In the genomic region with DNA sequence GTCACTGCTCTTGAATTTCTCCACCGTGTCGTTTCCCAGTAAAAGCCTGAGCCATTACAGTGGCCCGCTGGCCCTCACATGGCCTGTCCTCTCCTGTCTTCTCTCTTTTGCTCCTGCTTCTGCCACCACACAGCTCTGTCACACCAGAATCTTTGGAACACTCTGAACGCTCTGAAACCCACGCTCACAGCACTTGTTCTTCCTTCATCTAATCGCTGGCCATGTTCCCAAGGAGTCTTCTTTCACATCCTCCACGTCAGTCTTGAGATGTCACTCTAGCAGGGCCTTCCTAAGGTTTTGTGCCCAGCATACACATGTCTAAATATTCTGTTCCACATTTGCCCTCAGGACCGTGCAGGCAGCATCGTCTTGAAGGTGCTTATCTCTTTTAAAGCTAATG, we compare ENCODE assay signal across 15 mouse cellular contexts. TPM values are rescaled to one million over a fixed set of nuclear protein-coding genes. Genes with fewer than 3 reads are reported as not detected.
"Had no signal": no experiment of that assay in that cellular context is flagged by ENCODE, and none has a peak within 500 bp of the region (broad histone marks: within the 10 kb centered on the region; RNA-seq: fewer than 3 reads in every experiment).

No protein-coding gene starts in this region.

- ATAC-seq: intestine, postnatal 0 days; midbrain, embryonic 15.5 days had no signal

- DNase-seq: kidney, adult 2 months; kidney, postnatal 25 days; liver, embryonic 13.5 days; lung, adult 2 months; lung, postnatal 14 days; thymus, adult 2 months; thymus, postnatal 25 days had no signal

RNA-seq across cellular contexts. Expression of gene Apobec4, which starts 20.7 kb away (rescaled TPM):
- total RNA-seq: layer of hippocampus, postnatal 14 days; left cerebral cortex, adult 2 months; left cerebral cortex, postnatal 10 days; left cerebral cortex, postnatal 36 days; liver, adult 2 months; megakaryocyte, adult 5-6 weeks had no signal
